Mouse (Mus musculus): ENCODE data around the gene Cplx1.
"Not testable (repeated sequence)": the region's sequence is repeated elsewhere in the genome, so short reads cannot be mapped to it uniquely, and the experiment has no call there.

Gene Cplx1

DNA sequence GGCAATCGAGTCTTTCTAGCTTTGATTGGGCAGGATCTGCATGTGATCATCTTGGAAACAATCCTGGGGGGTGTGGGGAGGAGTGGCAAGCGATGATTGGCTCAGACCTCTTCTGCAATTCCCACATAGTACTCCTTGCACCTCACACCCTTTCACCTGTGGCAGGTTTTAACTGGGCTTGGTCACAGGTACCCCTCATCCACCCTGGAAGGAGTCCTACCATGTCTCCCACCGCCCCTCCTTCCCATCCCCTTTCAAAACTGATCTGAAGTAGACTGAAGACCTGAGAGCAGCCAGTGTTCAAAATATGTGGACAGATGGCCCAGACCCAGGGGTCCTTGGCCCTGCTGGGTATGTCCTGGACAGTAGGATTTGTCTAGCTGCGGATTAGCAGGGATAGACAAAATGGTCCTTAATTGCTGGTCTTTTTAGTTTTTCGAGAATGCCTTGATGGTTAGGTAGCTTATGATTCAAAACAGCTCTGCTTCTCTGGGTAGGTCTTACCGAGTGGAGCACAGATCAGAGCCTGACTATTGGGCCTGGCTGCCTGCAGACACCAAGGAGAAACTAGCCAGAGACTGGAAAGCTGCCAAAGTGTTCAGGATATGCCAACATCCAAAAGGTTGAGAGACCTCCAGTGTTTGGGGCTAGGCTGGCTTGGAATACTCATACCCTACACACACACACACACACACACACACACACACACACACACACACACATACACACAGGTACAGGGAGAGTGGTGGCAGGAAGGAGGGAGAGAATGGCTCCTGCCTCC is 34.1 kb downstream of the Cplx1 start:
- peak; percentile 82 for DNase-seq

GRCm38 (mm10) chr5:108502286-108502685 is 47.5 kb downstream of the Cplx1 start:
- DNase-seq = no peak

DNA sequence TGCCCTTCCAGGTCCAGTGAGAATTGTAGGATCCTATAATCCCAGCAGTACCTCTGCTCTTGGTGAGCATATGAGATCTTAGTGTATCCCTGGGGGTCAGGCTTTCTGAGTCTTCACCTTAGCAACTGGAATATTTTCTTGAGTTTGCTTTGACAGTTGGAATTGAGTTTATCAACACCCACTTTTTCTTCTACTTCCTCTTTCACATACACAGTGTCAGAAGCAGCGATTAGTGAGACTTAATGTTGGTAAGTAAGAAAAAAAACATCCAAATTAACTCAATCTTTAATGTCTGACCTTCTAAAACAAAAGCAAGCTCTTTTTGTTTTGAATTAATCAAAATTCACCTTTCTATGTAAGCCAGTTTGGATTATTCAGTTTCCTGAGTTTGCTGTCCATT is 48.3 kb downstream of the Cplx1 start:
- DNase-seq = no peak

- not testable (repeated sequence) for DNase-seq
Observed at GRCm38 (mm10) chr5:108486148-108486547, 63.7 kb downstream of the Cplx1 start.

DNA sequence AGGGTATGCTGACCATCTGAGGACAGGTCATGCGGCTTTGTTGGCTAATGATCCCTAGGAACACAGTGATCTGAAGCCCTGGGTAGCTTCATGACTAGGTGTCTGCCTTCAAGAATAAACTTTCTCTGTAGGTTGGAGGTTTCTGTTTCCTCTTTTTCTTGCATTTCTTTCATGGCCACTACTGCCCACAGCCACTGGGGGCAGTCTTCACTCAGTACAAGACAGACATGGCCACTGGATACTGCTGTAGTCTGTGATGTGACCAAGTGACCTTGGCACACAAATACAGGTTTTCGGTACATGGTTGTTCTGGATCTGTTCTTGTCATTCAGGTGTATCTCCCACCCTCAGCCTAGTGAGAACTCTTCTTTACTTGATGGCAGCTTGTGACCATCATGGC is 64.6 kb downstream of the Cplx1 start:
- peak; percentile 52 for DNase-seq

DNA sequence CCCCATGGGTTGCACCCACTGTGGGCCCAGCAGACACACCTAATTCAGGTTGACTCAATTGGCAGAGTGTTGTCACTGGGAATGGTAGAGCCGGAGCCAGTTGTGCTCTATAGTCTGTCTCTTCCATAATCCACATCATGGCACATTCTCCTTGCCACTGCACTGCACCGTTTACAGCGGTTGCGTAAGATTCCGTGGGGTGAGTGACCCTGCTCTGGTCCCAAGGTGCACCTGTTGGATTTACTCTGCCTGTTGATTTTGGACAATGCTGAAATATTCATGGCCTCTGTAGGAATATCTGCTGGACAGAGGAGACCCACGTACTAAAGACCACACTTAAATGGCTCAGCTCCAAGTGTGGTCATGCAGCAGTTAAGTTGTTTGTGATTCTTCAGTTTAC is 66.8 kb downstream of the Cplx1 start:
- DNase-seq = no peak

- DNase-seq = no peak
Observed at GRCm38 (mm10) chr5:108475977-108476376, 73.8 kb downstream of the Cplx1 start.

GRCm38 (mm10) chr5:108473737-108474136 is 76.1 kb downstream of the Cplx1 start:
- DNase-seq = no peak

- DNase-seq = no peak
Observed at GRCm38 (mm10) chr5:108469617-108470016, 80.2 kb downstream of the Cplx1 start.

All from cerebellum, adult 9-11 months (tissue).